Mouse (Mus musculus) CH12.LX (cell line): ENCODE measurements around the gene Acox3. TPM values are rescaled to one million over a fixed set of nuclear protein-coding genes. Genes with fewer than 3 reads are reported as not detected.

Experiments
- DNase-seq: peaks from one replicate; pipeline ENCODE4 v3.0.0-alpha.2; 2013; ENCODE audit errors: extremely low read depth
- H3K27ac ChIP-seq: 2 replicates; pipeline ENCODE4 v1.5.1; 2012; ENCODE audit warnings: low read depth, mild to moderate bottlenecking, control low read depth, moderate library complexity; ENCODE audit not compliant: insufficient read depth
- H3K27me3 ChIP-seq: replicated peaks from 2 replicates; pipeline ENCODE3; 2012; ENCODE audit warnings: inconsistent platforms
- H3K36me3 ChIP-seq, 2 experiments: replicated peaks in 1 of 2; 2 replicates each; pipeline versions ENCODE3 to v1.6.1; 2012; ENCODE audit warnings: inconsistent platforms in 1 of 2, low read length in 1 of 2, mild to moderate bottlenecking in 1 of 2, mixed read lengths in 1 of 2, moderate library complexity in 1 of 2; ENCODE audit not compliant: control insufficient read depth in 1 of 2, insufficient read depth in 1 of 2
- H3K4me1 ChIP-seq, 2 experiments: 2 replicates each; pipeline ENCODE4 v1.6.1; 2012; ENCODE audit warnings: inconsistent platforms in 1 of 2, moderate library complexity in 1 of 2; ENCODE audit not compliant: insufficient read depth in 2 of 2, control insufficient read depth in 1 of 2
- H3K4me2 ChIP-seq: 2 replicates; pipeline ENCODE4 v1.6.1; 2012; ENCODE audit warnings: low read depth, mild to moderate bottlenecking, control low read depth; ENCODE audit not compliant: poor library complexity, insufficient read depth, severe bottlenecking
- H3K4me3 ChIP-seq, 3 experiments: fragments of 150-350 bp in 1 of 3; sonication (generic) in 1 of 3; replicated peaks in 1 of 3; 2 replicates each; pipeline versions ENCODE3 to v1.5.1; 2011 to 2012; ENCODE audit warnings: low read depth in 2 of 3, low read length in 2 of 3, mild to moderate bottlenecking in 2 of 3, moderate library complexity in 2 of 3, control low read depth in 1 of 3, improper control_type of control experiment in 1 of 3, inconsistent platforms in 1 of 3, mixed read lengths in 1 of 3; ENCODE audit not compliant: poor library complexity in 1 of 3
- H3K79me2 ChIP-seq: replicated peaks from 2 replicates; pipeline ENCODE4 v1.6.1; 2012; ENCODE audit warnings: mild to moderate bottlenecking, moderate library complexity; ENCODE audit not compliant: control insufficient read depth, poor library complexity, insufficient read depth, severe bottlenecking; ENCODE audit errors: extremely low read depth
- H3K9ac ChIP-seq: 2 replicates; pipeline ENCODE4 v1.6.1; 2012; ENCODE audit warnings: low read depth, mild to moderate bottlenecking, control low read depth, moderate library complexity; ENCODE audit not compliant: insufficient read depth
- H3K9me3 ChIP-seq: replicated peaks from 2 replicates; pipeline ENCODE3; 2012; ENCODE audit warnings: low read length, inconsistent platforms, mixed read lengths
- BHLHE40 ChIP-seq: IDR thresholded peaks from 2 replicates; pipeline ENCODE4 v1.6.1; 2011; ENCODE audit warnings: mild to moderate bottlenecking, low read depth, low read length, improper control_type of control experiment
- CHD1 ChIP-seq: IDR thresholded peaks from 2 replicates; pipeline ENCODE4 v1.6.1; 2012; ENCODE audit warnings: low read depth, low read length, improper control_type of control experiment, inconsistent platforms
- CHD2 ChIP-seq: IDR thresholded peaks from 2 replicates; pipeline ENCODE4 v1.6.1; 2011; ENCODE audit warnings: low read length, improper control_type of control experiment
- EP300 ChIP-seq: IDR thresholded peaks from 2 replicates; pipeline ENCODE4 v1.6.1; 2011; ENCODE audit warnings: low read length, improper control_type of control experiment
- ETS1 ChIP-seq: conservative IDR thresholded peaks from 2 replicates; pipeline ENCODE4 v1.6.1; 2012; ENCODE audit warnings: low read depth, mild to moderate bottlenecking, inconsistent platforms, low read length, improper control_type of control experiment, moderate library complexity
- IRF4 ChIP-seq: IDR thresholded peaks from 2 replicates; pipeline ENCODE4 v1.6.1; 2014; ENCODE audit warnings: low read depth, mild to moderate bottlenecking, inconsistent platforms, low read length, improper control_type of control experiment
- JUND ChIP-seq: conservative IDR thresholded peaks from 2 replicates; pipeline ENCODE4 v1.6.1; 2011; ENCODE audit warnings: low read depth, low read length, improper control_type of control experiment
- KAT2A ChIP-seq: IDR thresholded peaks from 2 replicates; pipeline ENCODE4 v1.6.1; 2012; ENCODE audit warnings: low read length, improper control_type of control experiment, inconsistent platforms; ENCODE audit not compliant: insufficient replicate concordance
- MAFK ChIP-seq: IDR thresholded peaks from 2 replicates; pipeline ENCODE4 v1.6.1; 2011; ENCODE audit warnings: low read length, improper control_type of control experiment; ENCODE audit not compliant: insufficient replicate concordance
- MEF2A ChIP-seq: IDR thresholded peaks from 2 replicates; pipeline ENCODE4 v1.6.1; 2014; ENCODE audit warnings: low read depth, mild to moderate bottlenecking, inconsistent platforms, low read length, improper control_type of control experiment, borderline replicate concordance
- MXI1 ChIP-seq: IDR thresholded peaks from 2 replicates; pipeline ENCODE4 v1.6.1; 2011; ENCODE audit warnings: mild to moderate bottlenecking, low read depth, low read length, improper control_type of control experiment
- NELFE ChIP-seq: IDR thresholded peaks from 2 replicates; pipeline ENCODE4 v1.6.1; 2011; ENCODE audit warnings: low read depth, low read length, improper control_type of control experiment
- NRF1 ChIP-seq: IDR thresholded peaks from 2 replicates; pipeline ENCODE4 v1.6.1; 2014; ENCODE audit warnings: low read depth, mild to moderate bottlenecking, inconsistent platforms, low read length, improper control_type of control experiment, moderate library complexity
- POLR2AphosphoS2 ChIP-seq: IDR thresholded peaks from 2 replicates; pipeline ENCODE4 v1.6.1; 2011; ENCODE audit warnings: low read depth, low read length, improper control_type of control experiment
- SIN3A ChIP-seq: IDR thresholded peaks from 2 replicates; pipeline ENCODE4 v1.6.1; 2012; ENCODE audit warnings: low read length, improper control_type of control experiment, inconsistent platforms
- SMC3 ChIP-seq: IDR thresholded peaks from 2 replicates; pipeline ENCODE4 v1.6.1; 2011; ENCODE audit warnings: low read depth, low read length, improper control_type of control experiment
- TBP ChIP-seq: conservative IDR thresholded peaks from 2 replicates; pipeline ENCODE4 v1.6.1; 2011; ENCODE audit warnings: low read depth, low read length, improper control_type of control experiment
- TCF12 ChIP-seq: IDR thresholded peaks from 2 replicates; pipeline ENCODE4 v1.6.1; 2014; ENCODE audit warnings: low read depth, mild to moderate bottlenecking, inconsistent platforms, low read length, improper control_type of control experiment
- ZNF384 ChIP-seq: IDR thresholded peaks from 2 replicates; pipeline ENCODE4 v1.6.1; 2012; ENCODE audit warnings: low read depth, low read length, improper control_type of control experiment, inconsistent platforms
- dilution Hi-C: fragments of 300-500 bp; cut with MboI; formaldehyde crosslinking; loops from 2 replicates; pipeline ENCODE4 v1.14.3; 2020; ENCODE audit warnings: low sequenced_read_pairs; ENCODE audit not compliant: extremely low pct_unique_long_range_greater_than_20kb, extremely low pct_ligation_motif_present
- in situ Hi-C: fragments of 300-500 bp; cut with MboI; formaldehyde crosslinking; loops from 3 replicates; pipeline ENCODE4 v1.14.3; 2019; ENCODE audit warnings: low sequenced_read_pairs, low pct_ligation_motif_present, low pct_unique_long_range_greater_than_20kb, mixed read lengths
- polyA plus RNA-seq: library from polyadenylated mRNA; unstranded; fragments of >175 nt; gene quantifications from 2 replicates; pipeline ENCODE4 v1.2.1, GENCODE M21; 2012; ENCODE audit warnings: low read depth; ENCODE audit not compliant: insufficient read length
- total RNA-seq, 2 experiments: library from RNA; depleted of rRNA; stranded (reverse); fragments of 300-350 nt in 1 of 2; fragments of >200 nt in 1 of 2; gene quantifications; 2 replicates each; pipeline ENCODE4 v1.2.3; 2012 to 2014

Acox3 gene
- total and polyA plus RNA-seq, 3 experiments = 11.5 to 32.3 (median 22.3) TPM

- dilution Hi-C loops = no loop called here
- Histone ChIP-seq H3K27ac (no peak overlapping the region), H3K4me1 (peaks cover 4 to 5% of the 10 kb centered on the region in 2 experiments; a peak in 3 of 4 replicates), H3K36me3 (no peaks in the 10 kb centered on the region), H3K9ac (no peak overlapping the region), H3K27me3 (peaks cover 58% of the 10 kb centered on the region), H3K4me2 (no peak overlapping the region), H3K4me3 (no peak overlapping the region), H3K9me3 (no peaks in the 10 kb centered on the region), H3K79me2 (no peaks in the 10 kb centered on the region)
- in situ Hi-C loops = no loop called here
- peak; percentile 6 for DNase-seq
- TF ChIP-seq BHLHE40 (peak; percentile 89), IRF4 (peak; percentile 71), ZNF384 (no peak), TCF12 (no peak), MEF2A (no peak), EP300 (peak; percentile 79), SIN3A (no peak), MAFK (0 out of 2 replicates have a peak, but pooled peaks have one; percentile 7), JUND (no peak)
Observed at GRCm38 (mm10) chr5:35655753-35656485, 73.1 kb downstream of the Acox3 start.

GRCm38 (mm10) chr5:35659503-35659902, 76.7 kb downstream of the Acox3 start:
- Histone ChIP-seq H3K9me3 (no peaks in the 10 kb centered on the region), H3K4me1 (peaks cover 2 to 5% of the 10 kb centered on the region in 2 experiments; a peak in 2 of 4 replicates), H3K79me2 (no peaks in the 10 kb centered on the region), H3K4me3 (no peak overlapping the region), H3K27me3 (peaks cover 69% of the 10 kb centered on the region)
- no peak for DNase-seq
- TF ChIP-seq CHD1 (no peak), ETS1 (no peak), TBP (no peak), KAT2A (no peak), EP300 (no peak), NELFE (no peak), MXI1 (no peak), SMC3 (no peak), SIN3A (no peak), NRF1 (no peak), MAFK (no peak), CHD2 (no peak), MEF2A (no peak), POLR2AphosphoS2 (no peak), TCF12 (no peak)
- TF ChIP-seq, all 38 proteins: peak for 0
- H3K4me2 ChIP-seq = no peak overlapping the region
- H3K9ac ChIP-seq = no peak overlapping the region
- in situ Hi-C loops = no loop called here
- no peak overlapping the region for H3K27ac ChIP-seq
- no peaks in the 10 kb centered on the region for H3K36me3 ChIP-seq
- dilution Hi-C loops = no loop called here
